8 mouse cellular contexts compared by ENCODE assay signal in genomic region chr6:83101688-83102556, GRCm38 (mm10). TPM values are rescaled to one million over a fixed set of nuclear protein-coding genes. Genes with fewer than 3 reads are reported as not detected.
DNase-seq lines count a peak whose midpoint lies in the region; ATAC-seq and TF ChIP-seq lines count a peak whose summit lies in the region.

No protein-coding gene starts in this region.

- no peaks in the 10 kb centered on the region for H3K27me3 ChIP-seq in heart, adult 2 months (ENCODE audit: control insufficient read depth, insufficient read depth, low read length)
- H3K27me3 ChIP-seq in liver, embryonic 15.5 days: peaks cover 23% of the 10 kb centered on the region
- H3K27me3 ChIP-seq in testis, adult 2 months (ENCODE audit: control insufficient read depth, insufficient read depth, low read length): no peaks in the 10 kb centered on the region

- peak; percentile 78 for DNase-seq in 3T3-L1 (ENCODE audit: low read depth, low spot score)
- DNase-seq in Muller cell, postnatal 12 days (ENCODE audit: inconsistent ontology term): peak; percentile 84
- peak; percentile 80 for DNase-seq in embryo, embryonic 10 days (ENCODE audit: low spot score)
- peak; percentile 79 to 80 for DNase-seq in heart, adult 2 months
- DNase-seq in kidney, adult 18-20 months: peak; percentile 77
- DNase-seq in neural tube, embryonic 10.5 days (ENCODE audit: extremely low spot score, low spot score): peak; percentile 76

- TF ChIP-seq EP300 in heart, adult 2 months (IDR thresholded peaks at IDR 0.05; ENCODE audit: insufficient read depth, low read depth, low read length): no peak

- peaks cover 4% of the 10 kb centered on the region for H3K4me1 ChIP-seq in heart, adult 2 months (ENCODE audit: control insufficient read depth, insufficient read depth, low read length)
- H3K4me1 ChIP-seq in liver, embryonic 15.5 days (replicated peaks): peaks cover 29% of the 10 kb centered on the region
- peaks cover 19% of the 10 kb centered on the region for H3K4me1 ChIP-seq in testis, adult 2 months (ENCODE audit: control insufficient read depth, insufficient read depth, low read length)

- peak overlapping the region; percentile 72 for H3K4me3 ChIP-seq in heart, adult 2 months
- peak overlapping the region; percentile 73 for H3K4me3 ChIP-seq in liver, embryonic 15.5 days (replicated peaks)
- peak overlapping the region; percentile 99 for H3K4me3 ChIP-seq in testis, adult 2 months (ENCODE audit: control insufficient read depth, low read depth, low read length)

- peak overlapping the region; percentile 91 for H3K9ac ChIP-seq in heart, adult 2 months (ENCODE audit: low read depth, low read length)
- H3K9ac ChIP-seq in liver, embryonic 15.5 days: peak overlapping the region; percentile 78

- no peaks in the 10 kb centered on the region for H3K36me3 ChIP-seq in heart, adult 2 months (ENCODE audit: control insufficient read depth, insufficient read depth, low read length)
- H3K36me3 ChIP-seq in liver, embryonic 15.5 days (replicated peaks): peaks cover 15% of the 10 kb centered on the region; the same call in 1 of the 2 replicates
- no peaks in the 10 kb centered on the region for H3K36me3 ChIP-seq in testis, adult 2 months (ENCODE audit: control insufficient read depth, insufficient read depth, low read length)

- TF ChIP-seq POLR2A in heart, adult 2 months (IDR thresholded peaks at IDR 0.05; ENCODE audit: insufficient read depth, low read depth, low read length): no peak
- TF ChIP-seq POLR2A in testis, adult 2 months (IDR thresholded peaks at IDR 0.05; ENCODE audit: control insufficient read depth, low read depth, low read length): no peak; the same call in none of the 2 replicates

- peak; percentile 66 for TF ChIP-seq CTCF in heart, adult 2 months (IDR thresholded peaks at IDR 0.05)
- TF ChIP-seq CTCF in testis, adult 2 months (IDR thresholded peaks at IDR 0.05; ENCODE audit: control insufficient read depth, insufficient read depth, insufficient replicate concordance, low read depth, low read length): no peak; the same call in 1 of the 2 replicates

- no peaks in the 10 kb centered on the region for H3K79me2 ChIP-seq in heart, adult 2 months (replicated peaks; ENCODE audit: control insufficient read depth, insufficient read depth, low read length)

- H3K4me2 ChIP-seq in liver, embryonic 15.5 days: peak overlapping the region; percentile 100

- intact Hi-C loops in heart, adult 2 months (cut with DNase I): loop anchor here (1.0 to 10.0 kb wide), 2 partner anchors 106 to 163 kb away; no protein-coding TSS in a partner anchor

- peak; percentile 76 for ATAC-seq in liver, embryonic 15.5 days (ENCODE audit: insufficient read depth)

- whole genome bisulfite sequencing in heart, adult 2 months: under 1% methylated on average over 74 of the region's 74 CpGs
- WGBS in liver, embryonic 15.5 days (ENCODE audit: insufficient replicate concordance): under 1% methylated on average over 74 of the region's 74 CpGs

- H3K9me3 ChIP-seq in liver, embryonic 15.5 days (replicated peaks): no peaks in the 10 kb centered on the region

- peak overlapping the region; percentile 89 for H3K27ac ChIP-seq in heart, adult 2 months
- peak overlapping the region; percentile 81 for H3K27ac ChIP-seq in liver, embryonic 15.5 days (replicated peaks)
- peak overlapping the region; percentile 97 for H3K27ac ChIP-seq in testis, adult 2 months (ENCODE audit: control insufficient read depth, insufficient read depth, low read depth, low read length)

RNA-seq across cellular contexts. Expression of gene Gm42688, which starts 0.5 kb away (rescaled TPM):
- total RNA-seq in heart, adult 2 months (2021): under 1 TPM; 0.80 to 0.94 TPM
- polyA plus RNA-seq in heart, adult 2 months (2012; rRNA removed): 1.6 TPM in 2 replicates
- polyA plus RNA-seq in liver, embryonic 15.5 days (2015; fragmentation: Nextera tagmentation; extraction: Ambion mirVana): 1.1 and 1.4 TPM in 2 replicates
- 9.4 and 10.0 TPM in 2 replicates for polyA plus RNA-seq in testis, adult 2 months (2012; rRNA removed)

RNA-seq across cellular contexts. Expression of gene Ccdc142, which starts 0.5 kb away (rescaled TPM):
- 1 to 10 TPM; 2.0 to 2.5 TPM for total RNA-seq in heart, adult 2 months (2021)
- polyA plus RNA-seq in heart, adult 2 months (2012; rRNA removed): 1.7 and 2.4 TPM in 2 replicates
- 0.93 and 1.0 TPM in 2 replicates for polyA plus RNA-seq in liver, embryonic 15.5 days (2015; fragmentation: Nextera tagmentation; extraction: Ambion mirVana)
- 4.0 and 5.7 TPM in 2 replicates for polyA plus RNA-seq in testis, adult 2 months (2012; rRNA removed)

RNA-seq across cellular contexts. Expression of gene Mrpl53, which starts 6.9 kb away (rescaled TPM):
- 100 to 1,000 TPM; 113 to 131 TPM for total RNA-seq in heart, adult 2 months (2021)
- 91.3 and 129 TPM in 2 replicates for polyA plus RNA-seq in heart, adult 2 months (2012; rRNA removed)
- 70.4 and 72.6 TPM in 2 replicates for polyA plus RNA-seq in liver, embryonic 15.5 days (2015; fragmentation: Nextera tagmentation; extraction: Ambion mirVana)
- polyA plus RNA-seq in testis, adult 2 months (2012; rRNA removed): 71.3 and 82.0 TPM in 2 replicates

RNA-seq across cellular contexts. Expression of gene Mogs, which starts 13.4 kb away (rescaled TPM):
- 1 to 10 TPM; 7.2 to 9.9 TPM for total RNA-seq in heart, adult 2 months (2021)
- polyA plus RNA-seq in heart, adult 2 months (2012; rRNA removed): 13.9 and 15.8 TPM in 2 replicates
- 37.0 and 39.9 TPM in 2 replicates for polyA plus RNA-seq in liver, embryonic 15.5 days (2015; fragmentation: Nextera tagmentation; extraction: Ambion mirVana)
- 20.7 and 20.9 TPM in 2 replicates for polyA plus RNA-seq in testis, adult 2 months (2012; rRNA removed)

RNA-seq across cellular contexts. Expression of gene Lbx2, which starts 15.8 kb away (rescaled TPM):
- 1 to 10 TPM in 1 of 2 experiments, under 1 TPM in 1; 0.84 to 1.5 TPM for total RNA-seq in heart, adult 2 months (2021)
- 1.5 and 2.2 TPM in 2 replicates for polyA plus RNA-seq in heart, adult 2 months (2012; rRNA removed)
- 0.38 and 0.39 TPM in 2 replicates for polyA plus RNA-seq in liver, embryonic 15.5 days (2015; fragmentation: Nextera tagmentation; extraction: Ambion mirVana)
- 0.25 and 1.1 TPM in 2 replicates for polyA plus RNA-seq in testis, adult 2 months (2012; rRNA removed)

Comparison
In these comparisons a context has a peak if more than half of its experiments do, and no peak if none do; other contexts are left out.
1. Peak in every context shown above with its lines: DNase-seq, ATAC-seq, H3K4me3 ChIP-seq and H3K27ac ChIP-seq.